Mouse (Mus musculus): ENCODE measurements at regions not wholly inside any gene's neighbourhood (a gene's known extent, or its start where the extent isn't known, plus 50 kb on each side); places are given as distances from the start of the nearest gene placed in this dataset.

DNA sequence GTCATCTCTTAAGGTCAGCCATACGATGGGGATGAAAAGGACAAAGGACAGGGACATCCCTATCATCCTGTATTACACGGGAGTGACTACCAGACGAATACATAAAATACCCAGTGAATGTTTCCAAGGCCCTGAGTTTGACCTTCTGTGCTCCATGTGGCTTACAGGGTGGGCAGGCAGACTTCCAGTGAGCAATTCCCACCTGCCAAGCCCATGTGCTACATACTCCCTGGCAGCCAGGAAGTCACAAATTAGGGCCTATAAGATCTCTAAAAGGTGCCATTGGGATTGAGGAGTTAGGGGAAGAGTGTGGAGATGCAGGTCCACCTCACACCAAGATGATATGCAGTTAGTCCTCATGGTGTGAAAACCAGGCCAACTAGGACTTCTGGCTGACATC lies 233.1 kb upstream of the Kazn start:
- DNase-seq (ENCODE audit: inconsistent ontology term): no peak

DNA sequence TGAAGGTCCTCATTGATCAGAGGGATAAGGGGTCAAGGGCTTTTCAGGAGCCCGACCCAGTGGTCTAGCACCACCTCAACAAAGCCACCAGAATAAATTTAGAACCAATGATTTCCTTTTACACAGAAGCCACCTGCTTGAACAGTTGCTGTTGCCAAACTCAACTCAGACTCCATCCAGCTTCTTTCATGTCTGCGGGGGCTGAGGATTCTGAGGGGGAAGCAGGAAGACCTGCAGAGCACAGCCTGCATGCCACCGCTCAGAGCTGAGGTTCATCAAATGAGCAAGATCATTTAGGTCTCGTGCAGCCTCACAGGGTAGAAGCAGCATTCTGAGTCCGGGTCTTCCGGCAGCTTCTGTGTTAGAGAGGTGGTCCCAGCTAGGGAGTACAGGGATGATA lies 231.6 kb upstream of the Kazn start:
- DNase-seq (ENCODE audit: inconsistent ontology term): no peak

DNA sequence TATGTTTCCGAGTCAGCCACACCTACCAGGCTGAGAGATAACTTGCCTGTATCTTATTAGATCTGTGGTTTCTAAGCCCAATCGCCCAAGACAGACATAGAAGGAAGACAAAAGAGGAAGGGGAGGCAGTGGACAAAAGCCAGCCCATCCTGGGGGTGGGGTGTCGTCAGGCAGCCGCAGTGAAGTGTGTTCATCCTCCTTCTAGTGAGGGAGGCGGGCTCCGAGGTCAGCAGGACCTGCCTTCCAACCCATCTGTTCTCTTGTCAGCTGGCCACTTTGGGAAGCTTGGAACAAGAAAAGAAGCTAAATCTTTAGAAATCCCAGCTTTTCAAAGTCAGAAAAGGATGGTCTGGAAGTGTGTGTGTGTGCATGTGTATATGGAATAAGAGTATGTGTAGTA lies 228.7 kb upstream of the Kazn start:
- DNase-seq (ENCODE audit: inconsistent ontology term): no peak

DNA sequence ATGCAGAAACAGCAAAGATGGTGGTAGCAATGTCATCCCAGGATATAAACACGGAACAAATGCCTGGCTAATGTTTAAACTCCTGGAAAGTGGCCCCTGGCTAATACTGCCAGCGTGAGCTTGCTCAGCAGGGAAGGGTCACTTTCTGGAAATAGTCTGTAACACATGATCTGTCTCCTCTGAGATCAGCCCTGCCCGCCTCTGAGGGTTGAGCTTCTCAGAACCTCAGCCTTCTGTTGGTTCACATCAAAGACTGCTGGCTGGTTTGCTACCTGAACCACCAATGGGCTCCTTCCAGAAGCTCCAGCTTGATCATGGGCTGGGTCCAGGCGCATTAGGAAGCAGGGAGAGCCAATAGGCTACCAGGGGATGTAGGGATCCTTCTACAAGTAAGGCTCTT lies 226.0 kb upstream of the Kazn start:
- DNase-seq (ENCODE audit: inconsistent ontology term): no peak

DNA sequence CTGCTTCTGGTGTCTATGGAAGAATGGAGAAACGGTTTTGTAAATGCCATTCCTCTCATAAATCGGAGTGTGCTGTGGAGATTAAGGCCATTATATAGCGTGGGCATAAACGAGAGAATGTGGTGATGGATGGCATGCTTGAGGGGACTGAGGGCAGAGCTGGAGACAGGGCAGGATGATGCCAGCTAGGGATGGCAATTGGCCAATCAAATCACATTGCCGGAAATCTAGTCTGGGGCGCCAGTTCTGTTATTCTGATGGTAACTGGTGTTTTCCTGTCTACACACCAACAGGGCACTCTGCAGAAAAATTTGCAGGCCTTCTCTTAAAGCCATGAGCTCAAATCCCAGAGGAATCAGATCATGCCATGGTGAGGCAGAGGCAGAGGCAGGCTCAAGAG lies 224.9 kb upstream of the Kazn start:
- no peak for DNase-seq (ENCODE audit: inconsistent ontology term)

DNA sequence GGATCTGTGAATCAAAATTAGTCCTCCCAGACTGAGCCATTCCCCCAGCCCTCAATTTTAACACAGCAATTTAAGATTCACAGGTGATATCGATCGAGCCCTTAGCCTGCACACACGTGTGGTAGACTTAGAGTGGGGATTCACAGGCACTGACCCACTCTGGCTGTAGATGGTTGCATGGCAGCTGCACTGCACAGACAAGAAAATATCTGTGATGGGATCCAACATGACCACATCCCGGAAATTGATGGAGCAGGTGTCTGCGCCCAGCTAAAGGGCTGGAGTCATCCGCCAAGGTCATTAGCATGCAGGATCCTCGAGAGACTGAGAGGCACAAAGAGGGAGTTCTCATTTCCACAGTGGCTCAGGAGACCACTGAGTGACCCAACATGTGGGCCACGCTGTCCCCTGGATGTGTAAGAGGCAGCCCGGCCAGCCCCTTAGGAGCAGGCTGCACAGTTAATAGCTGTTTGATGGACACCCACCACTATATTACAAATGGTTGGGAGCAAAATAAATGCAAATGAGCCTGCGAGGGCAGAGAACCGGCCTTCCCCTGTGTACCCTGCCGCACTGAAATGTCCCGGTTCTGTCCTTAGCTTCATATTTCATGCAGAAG lies 221.4 kb upstream of the Kazn start:
- DNase-seq (ENCODE audit: inconsistent ontology term): no peak

DNA sequence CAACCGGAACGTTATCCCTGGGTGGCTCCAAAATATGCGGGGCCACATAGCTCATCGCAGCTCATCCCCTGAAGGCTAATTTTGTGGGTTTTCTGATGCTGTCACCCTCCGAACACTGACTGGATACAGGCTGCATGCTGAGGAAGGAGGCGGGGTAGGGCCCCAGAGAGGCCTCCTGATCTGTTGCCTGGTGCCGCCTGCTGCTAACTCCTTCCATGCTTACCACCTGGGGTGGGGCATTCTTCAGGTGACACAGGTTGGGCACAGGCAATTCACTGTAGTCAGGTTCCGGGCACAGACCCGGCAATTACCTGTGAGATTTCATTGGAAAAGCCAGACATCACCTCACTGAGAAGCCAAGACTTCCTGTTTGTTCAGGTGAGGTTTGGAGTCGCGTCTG lies 213.4 kb upstream of the Kazn start:
- DNase-seq (ENCODE audit: inconsistent ontology term): peak; percentile 19

DNA sequence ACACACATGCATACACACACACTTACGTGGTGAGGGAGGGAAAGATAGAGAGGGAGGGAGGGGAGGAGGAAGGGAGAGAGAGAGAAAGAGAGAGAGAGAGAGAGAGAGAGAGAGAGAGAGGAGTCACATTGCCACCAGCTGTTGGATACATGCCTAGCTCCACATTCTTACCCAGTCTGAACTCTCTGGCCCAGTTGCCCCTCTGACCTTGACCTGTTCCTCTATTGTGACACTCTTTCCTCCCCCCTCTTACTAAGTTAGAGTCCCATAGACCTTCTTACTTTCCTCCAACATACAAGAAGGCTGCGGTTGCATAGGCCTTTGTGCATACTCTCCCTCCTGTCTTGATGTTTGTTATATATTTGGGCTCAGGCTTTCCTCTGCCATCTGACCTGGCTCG lies 211.7 kb upstream of the Kazn start:
- peak; percentile 22 for DNase-seq (ENCODE audit: inconsistent ontology term)

DNA sequence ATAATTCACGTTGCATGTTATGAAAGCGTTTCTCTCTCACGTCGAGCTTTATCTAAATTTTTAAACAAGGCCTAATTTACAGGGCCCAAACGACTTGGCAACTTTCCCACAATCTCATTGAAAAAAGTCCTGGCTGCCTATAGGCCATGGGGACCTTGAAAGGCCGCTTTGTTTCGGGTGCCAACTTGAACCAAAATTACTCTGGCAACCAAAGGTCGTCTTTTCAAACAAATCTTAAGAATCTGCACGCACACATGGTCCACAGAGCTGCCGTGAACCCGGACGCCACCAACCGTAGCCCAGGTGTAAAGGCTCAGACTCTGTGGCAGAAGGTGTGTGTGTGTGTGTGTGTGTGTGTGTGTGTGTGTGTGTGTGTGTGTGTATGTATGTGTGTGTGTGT lies 210.5 kb upstream of the Kazn start:
- DNase-seq (ENCODE audit: inconsistent ontology term): peak; percentile 75

DNA sequence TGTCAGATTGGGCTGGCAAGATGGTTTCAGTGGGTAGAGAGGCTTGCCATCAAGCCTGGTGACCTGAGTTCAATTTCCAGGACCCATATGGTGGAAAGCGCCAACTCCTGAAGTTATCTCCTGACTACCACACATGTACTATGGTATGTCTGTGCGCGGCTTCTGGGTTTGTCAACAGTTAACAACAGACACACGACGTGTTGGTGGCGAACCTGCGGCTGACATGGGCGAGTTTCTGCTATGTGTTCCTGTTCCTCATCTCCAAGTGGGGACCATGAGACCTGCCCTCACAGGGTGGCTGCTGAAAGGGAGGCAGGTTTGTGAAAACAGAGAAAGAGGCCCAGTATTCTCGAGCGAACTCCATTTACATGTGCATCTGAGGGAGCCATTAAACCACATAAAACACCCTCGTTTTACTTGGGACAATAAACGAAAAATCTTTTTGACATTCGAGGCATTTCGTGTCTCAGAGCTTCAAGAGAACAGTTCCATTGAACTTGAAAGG lies 210.0 kb upstream of the Kazn start:
- DNase-seq (ENCODE audit: inconsistent ontology term): no peak

DNA sequence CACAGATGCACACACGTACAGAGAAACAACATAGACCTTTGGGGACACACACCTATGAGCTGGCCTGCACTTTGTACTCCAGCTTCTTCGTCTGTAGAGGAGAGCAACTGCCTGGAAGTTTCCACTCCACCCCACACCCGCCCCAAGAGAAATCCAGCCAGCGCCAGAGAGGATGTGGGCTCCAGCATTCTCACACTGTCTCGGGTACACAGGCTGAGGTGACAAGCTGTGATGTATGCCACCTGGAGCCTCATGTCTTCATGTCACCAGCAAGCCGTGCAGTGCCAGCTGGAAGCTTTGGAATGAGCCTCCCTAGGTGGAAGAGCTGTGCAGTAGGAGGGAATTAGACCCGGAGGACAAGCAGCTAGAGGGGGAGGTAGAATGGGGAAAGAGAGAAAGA lies 208.3 kb upstream of the Kazn start:
- DNase-seq (ENCODE audit: inconsistent ontology term): no peak

DNA sequence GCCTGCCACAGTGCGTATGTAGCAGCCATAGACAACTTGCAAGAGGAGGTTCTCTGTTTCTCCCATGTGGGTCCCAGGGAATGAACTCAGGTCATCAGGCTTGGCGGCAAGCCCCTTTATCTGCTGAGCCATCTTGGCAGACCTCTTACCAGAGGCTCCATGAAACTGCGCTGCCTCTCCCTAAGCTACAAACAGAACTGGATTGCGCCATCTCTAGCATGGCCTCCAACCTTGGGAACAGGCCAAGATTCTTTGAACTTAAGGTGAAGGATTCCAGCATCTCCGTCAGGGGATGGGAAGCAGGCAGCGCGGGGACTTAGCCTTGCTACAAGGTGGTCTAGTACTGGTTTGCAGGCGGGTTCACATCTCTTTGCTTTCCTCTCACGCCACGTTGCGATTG lies 201.8 kb upstream of the Kazn start:
- no peak for DNase-seq (ENCODE audit: inconsistent ontology term)

DNA sequence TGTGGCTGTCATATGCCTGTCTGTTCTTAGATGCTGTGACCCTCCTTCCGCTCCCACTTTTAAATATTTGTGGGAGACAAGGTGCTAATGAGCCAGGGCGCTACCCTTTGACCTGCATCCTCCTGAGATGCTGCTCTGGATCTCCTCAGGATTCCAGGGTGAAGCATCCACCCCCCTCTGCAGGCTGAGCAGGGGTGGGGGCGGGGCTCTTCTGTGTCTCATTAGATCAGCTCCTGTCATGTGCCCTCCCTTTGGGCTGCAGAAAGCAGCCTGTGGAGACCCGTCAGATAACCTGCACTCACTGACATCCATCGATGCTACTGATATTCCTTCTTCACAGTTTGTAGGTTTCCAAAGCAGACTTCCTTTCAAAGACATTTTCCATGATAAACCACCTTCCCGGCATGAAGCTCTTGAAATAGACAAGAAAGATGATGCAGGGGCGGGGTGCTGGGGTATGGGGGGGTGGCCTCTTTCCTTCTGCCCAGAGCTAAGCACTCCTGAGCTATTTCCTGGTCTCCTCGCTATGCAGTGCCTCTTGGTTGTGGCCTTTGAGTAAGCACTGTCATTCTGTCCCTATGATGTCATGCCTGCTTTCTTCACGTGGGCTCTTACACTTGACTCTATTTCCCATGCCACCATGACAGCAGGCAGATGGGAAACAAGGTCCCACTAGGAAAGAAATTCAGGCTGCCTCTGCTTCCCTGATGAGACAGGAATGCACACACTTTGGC lies 200.4 kb upstream of the Kazn start:
- no peak for DNase-seq (ENCODE audit: inconsistent ontology term)

DNA sequence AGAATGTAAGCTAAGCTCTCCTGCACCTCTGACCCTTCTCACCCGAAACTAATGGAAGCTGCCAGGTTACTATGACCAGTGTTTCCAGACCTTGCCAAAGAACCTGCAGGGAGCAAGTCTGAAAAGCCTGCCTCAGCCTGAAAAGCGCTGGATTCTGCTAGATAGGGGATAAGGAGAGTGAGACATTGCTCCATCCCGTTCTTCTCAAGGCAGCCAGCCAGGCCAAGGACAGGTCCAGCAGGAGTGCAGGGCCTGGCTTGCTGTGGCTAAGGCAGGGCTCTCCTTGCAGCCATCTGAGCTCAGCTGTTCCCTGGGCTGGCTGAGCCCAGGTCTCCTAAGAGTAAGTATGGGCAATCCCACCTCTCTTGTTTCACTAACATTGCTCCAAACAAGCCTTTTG lies 185.4 kb upstream of the Kazn start:
- no peak for DNase-seq (ENCODE audit: inconsistent ontology term)

DNA sequence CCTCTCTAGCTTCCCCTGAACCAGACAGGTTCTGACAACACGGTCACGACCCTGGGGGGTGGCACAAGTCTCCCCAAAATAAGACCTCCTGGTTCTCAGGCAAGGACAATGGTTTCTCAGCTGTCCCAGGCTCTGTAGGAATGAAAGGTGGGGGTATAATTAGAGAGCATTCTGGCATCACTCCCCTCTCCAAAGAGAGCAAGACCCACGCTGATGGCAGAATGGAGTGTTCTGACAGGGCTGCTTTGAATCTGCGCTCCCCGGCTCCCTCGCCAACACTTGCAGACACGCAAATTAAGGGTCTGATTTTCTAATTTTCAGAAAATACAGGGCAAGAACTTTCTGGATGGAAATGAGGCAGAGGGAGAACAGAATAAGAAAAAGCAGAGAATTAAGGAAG lies 181.2 kb upstream of the Kazn start:
- DNase-seq (ENCODE audit: inconsistent ontology term): no peak

DNA sequence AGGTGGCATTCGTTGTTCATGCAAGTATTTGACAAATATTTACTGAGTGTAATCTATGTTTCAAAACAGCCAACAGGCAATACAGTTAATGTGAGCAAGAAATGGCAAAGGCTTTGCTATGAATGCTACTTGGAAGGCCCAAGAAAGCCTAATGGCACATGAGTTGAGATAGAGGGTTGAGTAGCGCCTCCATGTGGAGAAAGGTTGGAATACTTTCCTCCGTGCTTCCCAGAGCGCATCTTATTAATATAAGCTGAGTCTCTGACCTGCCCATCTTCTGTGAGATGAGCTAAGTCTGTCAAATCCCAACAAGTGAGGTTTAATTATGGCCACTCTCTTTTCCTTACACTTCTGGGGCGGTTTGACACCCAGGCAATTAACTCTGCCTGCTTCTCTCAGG lies 175.7 kb upstream of the Kazn start:
- DNase-seq (ENCODE audit: inconsistent ontology term): no peak

DNA sequence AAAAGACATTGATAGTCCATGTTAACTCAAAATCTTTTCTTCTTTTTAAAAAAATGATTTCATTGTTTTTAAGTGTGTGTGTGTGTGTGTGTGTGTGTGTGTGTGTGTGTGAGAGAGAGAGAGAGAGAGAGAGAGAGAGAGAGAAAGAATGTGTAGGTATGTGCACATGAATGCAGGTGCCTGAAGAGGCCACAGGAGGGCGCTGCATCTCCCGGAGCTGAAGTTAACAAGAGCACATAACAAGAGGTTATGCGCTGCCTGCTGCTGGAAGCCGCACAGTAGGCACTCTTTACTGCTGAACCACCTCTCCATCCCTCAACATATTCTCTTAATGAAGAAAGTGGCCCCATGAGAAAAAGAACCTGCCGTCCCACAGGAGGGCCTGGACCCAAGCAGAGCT lies 172.6 kb upstream of the Kazn start:
- no peak for DNase-seq (ENCODE audit: inconsistent ontology term)

DNA sequence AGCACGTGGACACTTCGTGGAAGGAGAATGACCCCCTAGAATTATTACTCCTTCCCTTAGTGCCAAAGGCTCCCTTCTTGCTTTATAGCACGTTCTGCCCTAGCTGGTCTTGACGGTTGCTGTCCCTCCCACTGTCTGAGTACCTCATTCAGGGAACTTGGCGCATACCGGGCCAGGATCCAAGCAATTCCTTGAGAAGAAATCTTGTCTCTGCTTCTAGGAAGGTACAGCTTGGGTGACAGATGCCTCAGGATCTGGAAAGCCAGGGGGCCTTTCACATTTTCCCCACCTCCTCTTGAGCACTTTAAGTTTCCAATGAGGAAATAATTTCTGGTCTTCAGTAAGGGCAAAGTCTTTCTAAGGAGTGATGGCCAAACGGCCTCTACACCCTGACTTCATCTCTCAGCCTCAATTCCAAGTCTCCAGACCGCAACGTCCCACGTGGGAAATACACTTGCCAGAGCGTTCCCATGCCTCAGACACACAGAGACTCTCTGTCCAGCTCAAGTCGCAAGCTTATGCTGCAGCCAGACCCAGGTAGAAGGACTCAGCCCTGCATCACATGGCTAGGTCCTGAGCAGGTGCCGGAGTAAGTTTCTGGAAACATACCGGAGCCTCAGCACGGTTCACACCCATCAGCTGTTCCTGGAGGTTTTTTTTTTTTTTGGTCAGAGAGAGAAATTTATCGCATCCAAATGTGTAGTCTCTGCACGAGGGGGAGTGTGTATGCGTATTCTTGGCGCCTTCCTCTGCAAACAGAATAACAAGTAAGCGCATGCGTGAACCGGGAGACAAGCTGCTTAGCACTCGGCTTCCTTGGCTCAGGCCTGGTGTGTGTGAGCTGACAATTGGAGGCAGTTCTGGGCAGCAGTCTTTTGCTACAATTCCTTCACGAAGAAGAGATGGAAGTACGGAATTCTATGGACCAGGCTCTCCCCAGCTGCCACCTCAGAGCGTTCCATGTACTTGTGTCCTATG lies 171.7 kb upstream of the Kazn start:
- DNase-seq (ENCODE audit: inconsistent ontology term): no peak

DNA sequence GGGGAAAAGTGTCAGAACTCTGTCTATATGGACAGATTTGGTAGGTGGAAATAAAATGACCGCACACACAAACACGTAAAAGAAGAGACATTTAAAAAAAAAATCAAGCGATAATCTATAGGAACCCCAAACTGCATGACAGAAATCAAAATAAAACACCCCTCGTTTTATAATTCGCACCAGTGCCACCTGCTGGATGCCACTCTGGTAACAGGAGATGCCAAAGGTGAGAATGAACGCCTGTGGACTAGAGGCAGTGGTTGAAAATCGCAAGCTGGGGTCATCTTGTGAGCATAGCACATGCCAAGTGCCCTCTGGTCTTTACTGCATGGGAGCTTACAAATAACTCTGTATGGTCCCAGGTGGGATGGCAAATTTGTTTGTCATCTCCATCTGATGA lies 158.7 kb upstream of the Kazn start:
- no peak for DNase-seq (ENCODE audit: inconsistent ontology term)

DNA sequence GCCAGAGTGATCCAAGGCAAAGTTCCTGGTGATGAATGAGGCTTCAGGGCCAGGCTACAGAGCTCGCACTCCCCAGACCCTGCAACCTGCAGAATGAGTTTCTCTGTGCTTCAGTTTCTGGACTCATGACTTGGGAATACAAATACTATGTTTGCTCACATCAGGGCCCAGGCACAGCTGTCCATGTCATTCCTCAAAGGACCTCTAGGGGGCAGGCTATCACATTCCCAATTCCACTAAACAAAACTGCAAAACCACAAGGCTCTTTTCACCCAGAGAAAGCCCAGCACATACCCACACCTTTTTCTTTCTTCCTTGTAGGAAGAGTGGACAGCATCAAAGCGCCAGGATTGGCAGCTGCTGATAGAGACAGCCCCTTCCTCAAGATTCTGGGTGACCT lies 153.7 kb upstream of the Kazn start:
- DNase-seq (ENCODE audit: inconsistent ontology term): peak; percentile 8

DNA sequence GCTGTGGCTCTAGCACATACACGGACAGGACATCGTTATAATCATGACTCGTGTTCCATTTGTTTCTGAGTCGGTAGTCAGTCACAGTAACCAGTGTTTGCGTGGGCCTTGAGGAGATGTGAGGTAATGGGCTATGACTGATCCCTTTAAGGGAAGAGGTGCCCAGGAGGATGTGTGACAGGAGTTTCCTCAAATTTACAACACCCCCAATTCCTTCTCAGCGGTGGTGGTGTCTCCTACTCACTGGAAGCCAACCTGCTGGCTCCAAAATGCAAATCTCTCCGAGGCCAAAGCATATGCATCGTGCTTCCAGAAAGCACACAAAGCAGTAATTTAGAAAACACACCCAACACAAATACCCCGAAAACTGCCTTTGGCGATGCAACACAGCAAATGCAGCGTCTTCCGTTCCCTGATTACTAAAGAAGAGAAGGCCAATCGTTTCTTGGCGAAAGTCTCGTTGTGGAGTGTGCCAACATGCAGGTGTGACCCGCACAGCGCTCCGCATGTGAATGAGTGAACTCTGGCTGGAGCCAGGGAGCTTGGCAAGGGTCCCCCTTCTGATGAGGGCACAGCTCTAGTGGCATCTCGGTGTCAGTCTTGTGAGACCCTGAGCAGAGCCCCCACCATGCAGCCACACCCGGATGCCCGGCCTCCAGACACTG lies 151.5 kb upstream of the Kazn start:
- DNase-seq (ENCODE audit: inconsistent ontology term): peak; percentile 20

DNA sequence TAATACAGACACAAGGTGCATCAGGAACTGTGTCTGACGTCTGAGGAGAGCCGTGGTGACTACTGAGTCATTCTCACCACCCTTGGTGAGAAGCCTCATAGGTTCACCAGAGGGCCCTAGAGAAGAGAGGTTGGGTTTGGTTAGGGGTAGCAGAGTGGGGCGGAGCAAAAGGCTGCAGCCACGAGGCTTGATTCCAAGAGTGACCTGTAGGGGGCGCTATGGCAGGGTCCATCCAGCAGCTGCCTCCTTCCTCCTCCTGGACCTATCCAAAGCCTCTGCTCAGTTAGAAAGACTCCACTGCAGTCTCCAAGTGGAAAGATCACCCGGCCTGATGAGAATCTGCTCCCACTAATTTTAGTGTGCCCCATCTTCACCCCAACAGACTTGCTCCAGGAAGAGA lies 149.3 kb upstream of the Kazn start:
- DNase-seq (ENCODE audit: inconsistent ontology term): no peak
